Mouse (Mus musculus): ENCODE measurements around the gene BC107364. TPM values are rescaled to one million over a fixed set of nuclear protein-coding genes. Genes with fewer than 3 reads are reported as not detected.
"Not testable (repeated sequence)": the region's sequence is repeated elsewhere in the genome, so short reads cannot be mapped to it uniquely, and the experiment has no call there.

BC107364 gene
- polyA plus RNA-seq (2015; fragmentation: Nextera tagmentation; extraction: Ambion mirVana) = 0.46 and 0.55 TPM in 2 replicates

DNA sequence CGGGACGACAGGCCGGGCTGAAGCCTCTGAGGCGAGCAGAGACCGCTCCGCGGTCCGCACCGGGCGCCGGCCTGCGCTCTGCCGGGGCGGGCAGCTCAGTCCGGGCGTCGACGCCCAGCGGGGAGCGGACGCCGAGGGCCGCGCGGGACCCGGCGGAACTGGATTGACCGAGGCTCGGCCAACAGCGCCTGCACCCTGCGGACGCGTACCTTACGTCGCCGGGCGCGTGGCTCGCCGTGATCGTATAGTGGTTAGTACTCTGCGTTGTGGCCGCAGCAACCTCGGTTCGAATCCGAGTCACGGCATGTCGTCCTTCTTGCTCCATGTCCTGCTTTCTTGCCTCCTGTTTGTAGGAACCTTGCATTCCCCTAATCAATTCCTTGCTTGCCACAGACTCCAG lies at the start of gene BC107364:
Gene BC107364 (minus strand): TSS at position 45 of the 400 bp plus-strand sequence.
- not testable (repeated sequence) for DNase-seq (ENCODE audit: low spot score)

- DNase-seq (ENCODE audit: low spot score) = peak; percentile 94
Observed at GRCm38 (mm10) chr3:96501391-96502115, 49.4 kb upstream of the BC107364 start.

GRCm38 (mm10) chr3:96500691-96501265 lies 48.7 kb upstream of the BC107364 start:
- peak; percentile 90 for DNase-seq (ENCODE audit: low spot score)

DNA sequence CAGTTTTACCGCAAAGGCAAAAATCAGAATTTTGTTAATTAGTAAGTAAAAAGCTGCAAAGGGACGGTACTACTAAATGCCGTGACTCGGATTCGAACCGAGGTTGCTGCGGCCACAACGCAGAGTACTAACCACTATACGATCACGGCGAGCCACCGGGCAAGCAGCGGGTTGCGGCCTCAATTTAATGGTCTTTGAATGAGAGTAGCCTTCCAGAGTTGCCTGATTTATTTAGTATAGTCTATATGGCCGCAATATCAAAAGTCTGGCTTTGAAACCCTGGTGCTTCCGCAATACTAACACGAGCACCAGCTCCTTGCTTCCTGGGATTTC lies 48.1 kb upstream of the BC107364 start:
- DNase-seq (ENCODE audit: low spot score) = peak; percentile 94

DNA sequence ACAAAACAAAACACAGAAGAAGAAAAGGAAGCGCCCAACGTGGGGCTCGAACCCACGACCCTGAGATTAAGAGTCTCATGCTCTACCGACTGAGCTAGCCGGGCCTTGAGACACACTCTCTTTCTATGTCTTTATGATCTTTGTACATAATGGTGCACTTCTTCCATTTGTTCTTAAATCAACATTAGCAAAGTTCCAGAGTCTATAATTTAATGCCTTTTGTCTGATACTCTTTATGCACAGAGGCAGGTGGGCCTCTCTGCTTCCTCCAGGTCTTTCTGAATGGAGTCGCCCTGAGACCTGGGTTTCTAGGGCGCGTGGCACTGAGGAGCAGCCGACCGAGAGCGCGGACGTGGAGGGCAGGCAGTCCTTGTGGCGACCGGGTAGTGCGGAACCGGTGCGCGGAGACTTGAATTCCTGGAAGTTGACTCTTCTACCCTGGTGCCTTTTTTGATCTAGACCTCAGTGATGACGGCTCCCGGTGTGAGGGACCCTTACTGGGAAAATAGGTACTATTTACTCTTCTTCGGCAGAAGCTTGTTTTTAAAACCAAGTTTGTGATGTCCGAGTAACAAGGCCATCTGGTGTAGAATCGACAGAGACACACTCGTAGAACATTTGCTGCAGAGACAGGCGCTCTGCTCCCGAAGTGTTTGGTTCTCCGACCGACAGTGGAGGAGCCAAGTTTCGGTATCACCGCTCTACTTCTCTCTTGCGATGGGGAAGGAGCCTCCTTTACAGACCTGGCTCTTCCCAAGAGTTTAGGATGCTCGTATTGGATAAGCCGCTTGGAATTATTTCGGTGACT lies 47.6 kb upstream of the BC107364 start:
- peak; percentile 90 for DNase-seq (ENCODE audit: low spot score)

GRCm38 (mm10) chr3:96498476-96499245 lies 46.6 kb upstream of the BC107364 start:
- DNase-seq (ENCODE audit: low spot score) = no peak

DNA sequence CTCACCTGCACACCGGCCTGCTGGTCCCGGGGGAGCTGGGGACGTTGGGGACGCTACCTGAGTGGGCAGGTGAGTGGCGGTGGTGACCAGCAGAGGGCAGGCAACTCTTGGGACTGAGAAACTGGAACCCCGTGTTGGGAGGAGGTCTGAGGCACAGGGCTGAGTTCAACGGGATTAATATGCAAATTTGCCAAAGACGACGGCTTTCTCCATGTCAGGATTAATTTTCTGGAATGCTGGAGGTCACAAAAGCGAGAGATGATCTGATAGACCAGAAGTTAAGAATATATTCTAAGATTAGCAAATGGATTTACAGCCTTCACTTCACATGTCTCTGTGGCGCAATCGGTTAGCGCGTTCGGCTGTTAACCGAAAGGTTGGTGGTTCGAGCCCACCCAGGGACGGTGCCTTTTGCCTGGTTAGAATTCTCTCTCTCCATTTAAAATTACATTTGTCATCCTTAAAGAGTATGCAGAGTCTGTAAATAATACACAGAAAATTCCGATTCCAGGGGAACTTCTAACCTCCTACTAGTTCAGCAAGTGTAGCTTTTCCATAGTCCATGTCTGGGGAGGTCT lies 45.4 kb upstream of the BC107364 start:
- peak; percentile 80 for DNase-seq (ENCODE audit: low spot score)

GRCm38 (mm10) chr3:96496620-96497275 lies 44.6 kb upstream of the BC107364 start:
- DNase-seq (ENCODE audit: low spot score) = not testable (repeated sequence)

DNA sequence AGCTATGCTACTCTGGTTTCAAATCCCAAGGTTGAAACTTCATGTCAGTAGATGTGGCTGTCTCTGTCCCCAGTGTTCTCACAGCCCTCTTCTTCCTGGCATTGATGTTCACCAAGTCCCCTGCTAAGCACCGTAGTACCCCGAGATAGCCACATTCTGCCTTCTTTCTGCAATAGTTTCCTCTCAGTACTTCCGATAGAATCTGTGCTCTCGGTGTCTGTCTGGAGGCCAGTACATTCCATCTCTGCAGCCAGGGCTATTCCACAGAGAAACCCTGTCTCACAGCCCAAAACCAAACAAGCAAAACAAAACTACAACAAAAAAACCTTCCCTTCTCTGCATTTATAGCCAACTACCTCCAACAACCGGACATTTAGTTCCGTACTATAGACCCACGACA lies 44.1 kb upstream of the BC107364 start:
- DNase-seq (ENCODE audit: low spot score) = no peak

GRCm38 (mm10) chr3:96495490-96496210 lies 43.5 kb upstream of the BC107364 start:
- DNase-seq (ENCODE audit: low spot score) = no peak

GRCm38 (mm10) chr3:96494912-96495311 lies 42.8 kb upstream of the BC107364 start:
- no peak for DNase-seq (ENCODE audit: low spot score)

GRCm38 (mm10) chr3:96494456-96494855 lies 42.4 kb upstream of the BC107364 start:
- DNase-seq (ENCODE audit: low spot score) = not testable (repeated sequence)

- not testable (repeated sequence) for DNase-seq (ENCODE audit: low spot score)
Observed at GRCm38 (mm10) chr3:96489636-96490035, 37.5 kb upstream of the BC107364 start.

- DNase-seq (ENCODE audit: low spot score) = not testable (repeated sequence)
Observed at GRCm38 (mm10) chr3:96488907-96489629, 37.0 kb upstream of the BC107364 start.

GRCm38 (mm10) chr3:96488290-96488906 lies 36.3 kb upstream of the BC107364 start:
- not testable (repeated sequence) for DNase-seq (ENCODE audit: low spot score)

GRCm38 (mm10) chr3:96487596-96488289 lies 35.6 kb upstream of the BC107364 start:
- peak; percentile 69 for DNase-seq (ENCODE audit: low spot score)

DNA sequence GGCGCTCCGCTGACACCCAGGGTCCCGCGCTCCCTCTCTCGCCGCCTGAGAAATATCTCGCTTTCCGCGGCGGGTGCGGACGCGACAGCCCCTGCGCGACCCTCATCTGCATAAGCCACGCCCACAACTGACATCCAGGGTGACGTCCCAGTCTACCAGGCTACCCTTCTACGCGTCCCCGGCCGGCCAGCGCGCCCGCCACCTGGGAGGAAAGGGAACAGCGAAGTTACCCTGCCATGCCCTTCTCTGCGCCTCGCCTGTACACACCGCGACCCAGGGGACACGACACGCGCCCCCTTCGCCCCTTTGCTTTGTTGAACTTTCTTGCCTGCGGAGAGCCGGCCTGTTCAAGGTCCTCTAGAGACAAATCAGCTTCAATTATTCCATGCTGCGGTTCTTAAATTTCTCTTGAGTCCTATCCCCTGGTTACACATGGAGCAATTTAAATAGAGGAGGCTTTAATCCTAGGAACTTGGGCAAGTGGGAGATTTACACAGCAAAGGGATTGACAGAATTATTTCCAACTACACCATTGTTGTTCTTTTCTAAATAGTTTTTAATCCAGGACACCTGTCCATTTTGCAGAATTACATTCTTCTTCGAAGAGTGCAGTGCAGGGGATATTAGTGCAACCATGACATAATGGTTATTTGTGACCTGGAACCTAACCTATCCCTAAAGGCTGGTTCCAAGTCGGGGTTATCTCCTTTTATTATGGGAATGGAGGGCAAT lies 34.9 kb upstream of the BC107364 start:
- peak; percentile 50 for DNase-seq (ENCODE audit: low spot score)

All from thymus, postnatal 0 days (tissue).